ENCODE assay signal across 8 mouse cellular contexts in the genomic region with DNA sequence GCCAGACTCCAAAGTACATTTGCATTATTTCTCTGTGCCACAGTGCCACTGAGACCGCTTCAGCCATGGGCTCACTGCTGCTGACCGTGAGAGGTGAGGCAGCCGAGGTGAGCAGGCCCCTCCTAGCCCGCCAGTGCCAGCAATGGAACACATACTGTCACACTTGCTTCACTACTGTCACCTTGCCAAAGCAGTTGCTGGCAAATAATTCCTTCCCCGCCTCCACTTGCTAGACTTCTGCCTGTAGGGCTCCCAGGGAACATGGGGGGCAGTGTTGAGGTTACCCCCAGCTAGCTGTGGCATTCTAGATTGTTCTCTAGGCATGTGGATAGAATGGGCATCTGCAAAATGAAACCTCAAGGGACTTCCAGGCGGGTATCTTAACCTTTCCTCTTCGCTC. TPM values are rescaled to one million over a fixed set of nuclear protein-coding genes. Genes with fewer than 3 reads are reported as not detected.
DNase-seq lines count a peak whose midpoint lies in the region; ATAC-seq and TF ChIP-seq lines count a peak whose summit lies in the region.
"Had no signal": no experiment of that assay in that cellular context is flagged by ENCODE, and none has a peak within 500 bp of the region (broad histone marks: within the 10 kb centered on the region; RNA-seq: fewer than 3 reads in every experiment).

No protein-coding gene starts in this region.

- H3K27me3 ChIP-seq in midbrain, embryonic 13.5 days: peaks cover 39% of the 10 kb centered on the region
- H3K27me3 ChIP-seq in midbrain, embryonic 11.5 days (ENCODE audit: control insufficient read depth, insufficient read depth, low read length): peaks cover 40% of the 10 kb centered on the region
- peaks cover 15% of the 10 kb centered on the region for H3K27me3 ChIP-seq in lung, postnatal 0 days (replicated peaks; ENCODE audit: insufficient read depth, low read length)

- H3K4me2 ChIP-seq in midbrain, embryonic 13.5 days (replicated peaks): peak overlapping the region; percentile 25; the same call in 1 of the 2 replicates
- H3K4me2 ChIP-seq in midbrain, embryonic 11.5 days: no peak overlapping the region
- H3K4me2 ChIP-seq in lung, postnatal 0 days (replicated peaks; ENCODE audit: low read depth, low read length): no peak overlapping the region
- H3K4me2 ChIP-seq: liver, embryonic 15.5 days had no signal

- no peak overlapping the region for H3K4me3 ChIP-seq in midbrain, embryonic 13.5 days (replicated peaks)
- H3K4me3 ChIP-seq in midbrain, embryonic 11.5 days (ENCODE audit: low read depth, low read length): no peak overlapping the region
- H3K4me3 ChIP-seq in lung, postnatal 0 days (ENCODE audit: low read depth, low read length): no peak overlapping the region
- H3K4me3 ChIP-seq: liver, embryonic 15.5 days had no signal

- DNase-seq in midbrain, embryonic 11.5 days (ENCODE audit: low spot score, missing footprints): no peak
- peak; percentile 84 for DNase-seq in cerebellum, adult 8-10 months
- peak; percentile 54 to 76 for DNase-seq in heart, postnatal 14 days
- DNase-seq in lung, postnatal 0 days (ENCODE audit: low spot score): peak; percentile 59
- no peak for DNase-seq in urinary bladder, postnatal 10 days (ENCODE audit: low spot score)

- H3K9ac ChIP-seq in midbrain, embryonic 13.5 days (replicated peaks): 0 out of 2 replicates have a peak overlapping the region, but pooled peaks have one; percentile 23
- no peak overlapping the region for H3K9ac ChIP-seq in midbrain, embryonic 11.5 days (ENCODE audit: low read length)
- no peak overlapping the region for H3K9ac ChIP-seq in lung, postnatal 0 days (replicated peaks; ENCODE audit: low read depth)
- H3K9ac ChIP-seq: liver, embryonic 15.5 days had no signal

- H3K36me3 ChIP-seq in midbrain, embryonic 13.5 days: no peaks in the 10 kb centered on the region
- no peaks in the 10 kb centered on the region for H3K36me3 ChIP-seq in midbrain, embryonic 11.5 days (ENCODE audit: control insufficient read depth, insufficient read depth, low read length)
- H3K36me3 ChIP-seq in lung, postnatal 0 days (ENCODE audit: insufficient read depth, low read length): no peaks in the 10 kb centered on the region
- H3K36me3 ChIP-seq: liver, embryonic 15.5 days had no signal

- peaks cover 50% of the 10 kb centered on the region for H3K4me1 ChIP-seq in midbrain, embryonic 13.5 days (replicated peaks)
- H3K4me1 ChIP-seq in midbrain, embryonic 11.5 days (ENCODE audit: control insufficient read depth, insufficient read depth, low read length): peaks cover 12% of the 10 kb centered on the region
- no peaks in the 10 kb centered on the region for H3K4me1 ChIP-seq in lung, postnatal 0 days (ENCODE audit: insufficient read depth, low read depth, low read length)

- H3K9me3 ChIP-seq in midbrain, embryonic 13.5 days: no peaks in the 10 kb centered on the region
- H3K9me3 ChIP-seq in midbrain, embryonic 11.5 days (ENCODE audit: control insufficient read depth, low read length): no peaks in the 10 kb centered on the region
- H3K9me3 ChIP-seq in lung, postnatal 0 days (ENCODE audit: low read length): no peaks in the 10 kb centered on the region
- H3K9me3 ChIP-seq: liver, embryonic 15.5 days had no signal

- WGBS in midbrain, embryonic 13.5 days: 65% methylated on average over 7 of the region's 7 CpGs
- 73% methylated on average over 7 of the region's 7 CpGs for WGBS in midbrain, embryonic 11.5 days
- 53% methylated on average over 7 of the region's 7 CpGs for WGBS in lung, postnatal 0 days

- no peak for TF ChIP-seq EP300 in lung, postnatal 0 days (IDR thresholded peaks at IDR 0.05)

- intact Hi-C loops in heart, postnatal 14 days (cut with DNase I): loop anchor here (10.0 kb wide), 1 partner anchor 208 kb away; no protein-coding TSS in a partner anchor

- TF ChIP-seq CTCF in lung, postnatal 0 days (IDR thresholded peaks at IDR 0.05): peak; percentile 51

- ATAC-seq in midbrain, embryonic 13.5 days: no peak
- ATAC-seq in midbrain, embryonic 11.5 days (ENCODE audit: low FRiP score): no peak
- no peak; the same call in 1 of the 2 replicates for ATAC-seq in lung, postnatal 0 days
- ATAC-seq in inflammation-experienced regulatory T-cells, adult 6 months: no peak

- no peak overlapping the region for H3K27ac ChIP-seq in midbrain, embryonic 13.5 days
- H3K27ac ChIP-seq in midbrain, embryonic 11.5 days (ENCODE audit: low read depth, low read length): no peak overlapping the region
- H3K27ac ChIP-seq in lung, postnatal 0 days (ENCODE audit: low read length): peak overlapping the region; percentile 26; the same call in 1 of the 2 replicates
- H3K27ac ChIP-seq: liver, embryonic 15.5 days had no signal

RNA-seq across cellular contexts. Expression of a gene that starts 6.0 kb away (rescaled TPM):
- polyA plus RNA-seq in midbrain, embryonic 13.5 days (2015; fragmentation: Nextera tagmentation; extraction: Ambion mirVana): 537 and 610 TPM in 2 replicates
- 70.9 and 71.6 TPM in 2 replicates for polyA plus RNA-seq in midbrain, embryonic 11.5 days (2014; fragmentation: Nextera tagmentation; extraction: Ambion mirVana)
- 10 to 100 TPM; 51.5 to 54.4 TPM for total RNA-seq in heart, postnatal 14 days (2021)
- polyA plus RNA-seq in lung, postnatal 0 days (2015; fragmentation: Nextera tagmentation; extraction: Ambion mirVana): 15.9 and 23.3 TPM in 2 replicates
- polyA plus RNA-seq in inflammation-experienced regulatory T-cells, adult 6 months (2017; shearing (Covaris generic)): under 1 TPM in 1 of 3 experiments, not detected in 2; 0.41 TPM

RNA-seq across cellular contexts. Expression of a gene that starts 51.1 kb away (rescaled TPM):
- not detected in 2 replicates for polyA plus RNA-seq in midbrain, embryonic 13.5 days (2015; fragmentation: Nextera tagmentation; extraction: Ambion mirVana)
- polyA plus RNA-seq in midbrain, embryonic 11.5 days (2014; fragmentation: Nextera tagmentation; extraction: Ambion mirVana): not detected in 2 replicates
- total RNA-seq in heart, postnatal 14 days (2021): not detected
- polyA plus RNA-seq in lung, postnatal 0 days (2015; fragmentation: Nextera tagmentation; extraction: Ambion mirVana): not detected in 2 replicates
- polyA plus RNA-seq in inflammation-experienced regulatory T-cells, adult 6 months (2017; shearing (Covaris generic)): not detected
- polyA plus RNA-seq: liver, embryonic 15.5 days had no signal

Comparison
In these comparisons a context has a peak if more than half of its experiments do, and no peak if none do; other contexts are left out.
1. DNase-seq: peak in cerebellum, adult 8-10 months (single experiment), heart, postnatal 14 days (2 of 2) and lung, postnatal 0 days (single experiment); none in midbrain, embryonic 11.5 days (single experiment) and urinary bladder, postnatal 10 days (single experiment).
2. RNA of a gene that starts 6.0 kb away (polyA plus RNA-seq): 537 to 610 TPM in midbrain, embryonic 13.5 days, 70.9 to 71.6 TPM in midbrain, embryonic 11.5 days and 15.9 to 23.3 TPM in lung, postnatal 0 days; 0.41 TPM in inflammation-experienced regulatory T-cells, adult 6 months; every median in the first group is over 10 times any median in the second.